Mouse (Mus musculus): ENCODE measurements at regions not wholly inside any gene's neighbourhood (a gene's known extent, or its start where the extent isn't known, plus 50 kb on each side); places are given as distances from the start of the nearest gene placed in this dataset.
A peak's percentile ranks its signal among the peaks of the same experiment; 100 is the strongest.

GRCm38 (mm10) chr13:44068951-44069350 lies 284.4 kb downstream of the Cd83 start:
- DNase-seq (ENCODE audit: low spot score in 2 of 2) = no peak

- DNase-seq (ENCODE audit: low spot score in 2 of 2) = peak in 1 of 2 experiments; percentile 68
These were observed 288.5 kb downstream of the Cd83 start for GRCm38 (mm10) chr13:44073122-44073521.

GRCm38 (mm10) chr13:44074172-44074571 lies 289.6 kb downstream of the Cd83 start:
- no peak for DNase-seq (ENCODE audit: low spot score in 2 of 2)

GRCm38 (mm10) chr13:44077022-44077421 lies 292.4 kb downstream of the Cd83 start:
- no peak for DNase-seq (ENCODE audit: low spot score in 2 of 2)

GRCm38 (mm10) chr13:44085621-44086510 lies 301.3 kb downstream of the Cd83 start:
- no peak for DNase-seq (ENCODE audit: low spot score in 2 of 2)

- no peak for DNase-seq (ENCODE audit: low spot score in 2 of 2)
These were observed 302.2 kb downstream of the Cd83 start for GRCm38 (mm10) chr13:44086801-44087200.

- no peak for DNase-seq (ENCODE audit: low spot score in 2 of 2)
These were observed 312.6 kb downstream of the Cd83 start for GRCm38 (mm10) chr13:44097141-44097540.

GRCm38 (mm10) chr13:44099511-44099910 lies 314.9 kb downstream of the Cd83 start:
- no peak for DNase-seq (ENCODE audit: low spot score in 2 of 2)

- peak; percentile 36 to 77 for DNase-seq (ENCODE audit: low spot score in 2 of 2)
These were observed 315.8 kb downstream of the Cd83 start for GRCm38 (mm10) chr13:44100125-44101067.

- no peak for DNase-seq (ENCODE audit: low spot score in 2 of 2)
These were observed 316.6 kb downstream of the Cd83 start for GRCm38 (mm10) chr13:44101161-44101560.

GRCm38 (mm10) chr13:44101806-44102205 lies 317.2 kb downstream of the Cd83 start:
- DNase-seq (ENCODE audit: low spot score in 2 of 2) = no peak

GRCm38 (mm10) chr13:44102257-44102656 lies 317.7 kb downstream of the Cd83 start:
- DNase-seq (ENCODE audit: low spot score in 2 of 2) = no peak

- no peak for DNase-seq (ENCODE audit: low spot score in 2 of 2)
These were observed 318.8 kb downstream of the Cd83 start for GRCm38 (mm10) chr13:44103340-44103739.

- no peak for DNase-seq (ENCODE audit: low spot score in 2 of 2)
These were observed 320.6 kb downstream of the Cd83 start for GRCm38 (mm10) chr13:44105161-44105560.

GRCm38 (mm10) chr13:44108695-44109094 lies 324.1 kb downstream of the Cd83 start:
- no peak for DNase-seq (ENCODE audit: low spot score in 2 of 2)

- DNase-seq (ENCODE audit: low spot score in 2 of 2) = no peak
These were observed 328.5 kb downstream of the Cd83 start for GRCm38 (mm10) chr13:44113043-44113442.

GRCm38 (mm10) chr13:44114856-44115255 lies 330.3 kb downstream of the Cd83 start:
- no peak for DNase-seq (ENCODE audit: low spot score in 2 of 2)

GRCm38 (mm10) chr13:44117841-44118240 lies 333.3 kb downstream of the Cd83 start:
- DNase-seq (ENCODE audit: low spot score in 2 of 2) = no peak

- no peak for DNase-seq (ENCODE audit: low spot score in 2 of 2)
These were observed 334.3 kb downstream of the Cd83 start for GRCm38 (mm10) chr13:44118846-44119245.

- no peak for DNase-seq (ENCODE audit: low spot score in 2 of 2)
These were observed 336.7 kb downstream of the Cd83 start for GRCm38 (mm10) chr13:44121241-44121671.

- no peak for DNase-seq (ENCODE audit: low spot score in 2 of 2)
These were observed 337.4 kb downstream of the Cd83 start for GRCm38 (mm10) chr13:44121932-44122331.

- DNase-seq (ENCODE audit: low spot score in 2 of 2) = no peak
These were observed 341.6 kb downstream of the Cd83 start for GRCm38 (mm10) chr13:44126198-44126597.
